Mouse (Mus musculus) small intestine, adult 2 months (tissue): ENCODE measurements at regions not wholly inside any gene's neighbourhood (a gene's known extent, or its start where the extent isn't known, plus 50 kb on each side); places are given as distances from the start of the nearest gene placed in this dataset.

Experiments used
- H3K27ac ChIP-seq: fragments of 200-500 bp; 2 replicates; pipeline ENCODE4 v1.5.1; 2012; ENCODE audit warnings: low read depth, low read length, control low read depth, inconsistent platforms; ENCODE audit not compliant: insufficient read depth
- H3K27me3 ChIP-seq: fragments of 200-500 bp; 2 replicates; pipeline ENCODE4 v1.6.1; 2012; ENCODE audit warnings: mild to moderate bottlenecking, moderate library complexity, low read length, inconsistent platforms; ENCODE audit not compliant: control insufficient read depth, insufficient read depth
- H3K36me3 ChIP-seq: fragments of 200-500 bp; 2 replicates; pipeline ENCODE4 v1.6.1; 2012; ENCODE audit warnings: mild to moderate bottlenecking, low read length, control low read depth, inconsistent platforms; ENCODE audit not compliant: control insufficient read depth, insufficient read depth
- H3K4me1 ChIP-seq: fragments of 200-500 bp; 2 replicates; pipeline ENCODE4 v1.6.1; 2012; ENCODE audit warnings: low read length, inconsistent platforms, mixed read lengths; ENCODE audit not compliant: control insufficient read depth, insufficient read depth, insufficient read length
- H3K4me3 ChIP-seq: fragments of 200-500 bp; 2 replicates; pipeline ENCODE4 v1.5.1; 2012; ENCODE audit warnings: low read depth, mild to moderate bottlenecking, control low read depth, inconsistent platforms, low read length, moderate library complexity
- CTCF ChIP-seq: fragments of 200-500 bp; IDR thresholded peaks from 2 replicates; pipeline ENCODE4 v1.5.1; 2012; ENCODE audit warnings: low read depth, mild to moderate bottlenecking, control low read depth, inconsistent platforms, low read length, moderate library complexity, mixed read lengths; ENCODE audit not compliant: insufficient replicate concordance, insufficient read length; ENCODE audit errors: extremely low read depth
- POLR2A ChIP-seq: fragments of 200-500 bp; IDR thresholded peaks from 2 replicates; pipeline ENCODE4 v1.6.1; 2012; ENCODE audit warnings: low read depth, mild to moderate bottlenecking, control low read depth, inconsistent platforms, low read length, moderate library complexity
- WGBS: fragments of 180-500 bp; shearing (Covaris S2); methylation state at CpG from one replicate; pipeline ENCODE4 v1.1.7; 2018; 5-methylcytosine and 5-hydroxymethylcytosine counted together

- no peaks in the 10 kb centered on the region for H3K36me3 ChIP-seq
- no peak for TF ChIP-seq POLR2A
- TF ChIP-seq CTCF, result no peak
- WGBS, result 34% methylated on average over 9 of the region's 9 CpGs
- H3K27ac ChIP-seq, result no peak overlapping the region
- no peak overlapping the region for H3K4me3 ChIP-seq
- H3K4me1 ChIP-seq, result no peaks in the 10 kb centered on the region
- H3K27me3 ChIP-seq, result no peaks in the 10 kb centered on the region
These were observed 458.8 kb downstream of the Tbc1d22a start for GRCm38 (mm10) chr15:86673096-86673520.

- Histone ChIP-seq H3K36me3 (no peaks in the 10 kb centered on the region), H3K4me3 (no peak overlapping the region), H3K27ac (no peak overlapping the region), H3K4me1 (no peaks in the 10 kb centered on the region), H3K27me3 (no peaks in the 10 kb centered on the region)
- WGBS, result 86% methylated on average over 7 of the region's 7 CpGs
- TF ChIP-seq POLR2A (no peak), CTCF (no peak)
These were observed 462.8 kb downstream of the Tbc1d22a start for GRCm38 (mm10) chr15:86677016-86677415.

- Histone ChIP-seq H3K27me3 (no peaks in the 10 kb centered on the region), H3K4me3 (no peak overlapping the region), H3K4me1 (no peaks in the 10 kb centered on the region), H3K36me3 (no peaks in the 10 kb centered on the region), H3K27ac (no peak overlapping the region)
- WGBS, result 93% methylated on average over 12 of the region's 12 CpGs
- TF ChIP-seq POLR2A (no peak), CTCF (no peak)
These were observed 468.8 kb downstream of the Tbc1d22a start for GRCm38 (mm10) chr15:86683081-86683480.

GRCm38 (mm10) chr15:86689694-86690093 is 475.4 kb downstream of the Tbc1d22a start:
- no peak overlapping the region for H3K27ac ChIP-seq
- WGBS, result 79% methylated on average over 8 of the region's 8 CpGs
- H3K36me3 ChIP-seq, result no peaks in the 10 kb centered on the region
- no peak overlapping the region for H3K4me3 ChIP-seq
- H3K27me3 ChIP-seq, result no peaks in the 10 kb centered on the region
- H3K4me1 ChIP-seq, result no peaks in the 10 kb centered on the region
- no peak for TF ChIP-seq POLR2A
- TF ChIP-seq CTCF, result no peak

GRCm38 (mm10) chr15:86696806-86697205 is 482.5 kb downstream of the Tbc1d22a start:
- Histone ChIP-seq H3K27me3 (no peaks in the 10 kb centered on the region), H3K4me1 (no peaks in the 10 kb centered on the region), H3K4me3 (no peak overlapping the region), H3K36me3 (no peaks in the 10 kb centered on the region), H3K27ac (no peak overlapping the region)
- TF ChIP-seq POLR2A (no peak), CTCF (no peak)
- 77% methylated on average over 4 of the region's 4 CpGs for WGBS

GRCm38 (mm10) chr15:86710429-86710828 is 496.2 kb downstream of the Tbc1d22a start:
- Histone ChIP-seq H3K27me3 (no peaks in the 10 kb centered on the region), H3K4me3 (no peak overlapping the region), H3K27ac (no peak overlapping the region), H3K4me1 (no peaks in the 10 kb centered on the region), H3K36me3 (no peaks in the 10 kb centered on the region)
- TF ChIP-seq POLR2A, result no peak
- TF ChIP-seq CTCF, result no peak
- WGBS, result 85% methylated on average over 2 of the region's 2 CpGs

- Histone ChIP-seq H3K27me3 (no peaks in the 10 kb centered on the region), H3K27ac (no peak overlapping the region), H3K36me3 (no peaks in the 10 kb centered on the region), H3K4me1 (no peaks in the 10 kb centered on the region), H3K4me3 (no peak overlapping the region)
- TF ChIP-seq POLR2A, result no peak
- TF ChIP-seq CTCF, result no peak
- 55% methylated on average over 9 of the region's 9 CpGs for WGBS
These were observed 504.1 kb downstream of the Tbc1d22a start for GRCm38 (mm10) chr15:86718376-86718775.

- H3K4me3 ChIP-seq, result no peak overlapping the region
- H3K27ac ChIP-seq, result no peak overlapping the region
- H3K27me3 ChIP-seq, result no peaks in the 10 kb centered on the region
- WGBS, result 84% methylated on average over 12 of the region's 12 CpGs
- no peaks in the 10 kb centered on the region for H3K36me3 ChIP-seq
- TF ChIP-seq CTCF, result no peak
- TF ChIP-seq POLR2A, result no peak
- H3K4me1 ChIP-seq, result no peaks in the 10 kb centered on the region
These were observed 504.8 kb downstream of the Tbc1d22a start for GRCm38 (mm10) chr15:86719088-86719487.
